Mouse (Mus musculus) kidney, embryonic 16.5 days (tissue): ENCODE measurements at regions not wholly inside any gene's neighbourhood (a gene's known extent, or its start where the extent isn't known, plus 50 kb on each side); places are given as distances from the start of the nearest gene placed in this dataset.

Source experiments
- ATAC-seq: fragments of 200-750 bp; cut with Nextera tagmentation; 2 replicates; pipeline ENCODE4 v1.8.0; 2017; ENCODE audit warnings: moderate TSS enrichment; ENCODE audit not compliant: low FRiP score, low TSS enrichment
- H3K27ac ChIP-seq: fragments of 300-500 bp; sonication (generic); 2 replicates; pipeline ENCODE4 v1.5.1; 2014; ENCODE audit warnings: low read length
- H3K27me3 ChIP-seq: fragments of 300-500 bp; sonication (generic); 2 replicates; pipeline ENCODE4 v1.6.1; 2014; ENCODE audit warnings: low read length, control low read depth, mixed read lengths; ENCODE audit not compliant: insufficient read depth
- H3K36me3 ChIP-seq: fragments of 300-500 bp; sonication (generic); 2 replicates; pipeline ENCODE4 v1.6.1; 2014; ENCODE audit warnings: low read length, control low read depth, mixed read lengths; ENCODE audit not compliant: insufficient read depth
- H3K4me1 ChIP-seq: fragments of 300-500 bp; sonication (generic); 2 replicates; pipeline ENCODE4 v1.6.1; 2014; ENCODE audit warnings: low read length, control low read depth, mixed read lengths; ENCODE audit not compliant: insufficient read depth
- H3K4me2 ChIP-seq: fragments of 300-500 bp; sonication (generic); replicated peaks from 2 replicates; pipeline ENCODE4 v1.6.1; 2014; ENCODE audit warnings: low read depth, low read length
- H3K4me3 ChIP-seq: fragments of 300-500 bp; sonication (generic); 2 replicates; pipeline ENCODE4 v1.5.1; 2014; ENCODE audit warnings: mild to moderate bottlenecking, low read length
- H3K9ac ChIP-seq: fragments of 300-500 bp; sonication (generic); replicated peaks from 2 replicates; pipeline ENCODE4 v1.6.1; 2014; ENCODE audit warnings: low read length
- H3K9me3 ChIP-seq: fragments of 300-500 bp; sonication (generic); 2 replicates; pipeline ENCODE4 v1.6.1; 2016; ENCODE audit warnings: low read length, control low read depth
- WGBS: fragments of 180-500 bp; shearing (Covaris S2); extraction: QIAGEN DNeasy Blood & Tissue Kit; methylation state at CpG from one replicate; pipeline ENCODE4 v1.1.7; 2014; 5-methylcytosine and 5-hydroxymethylcytosine counted together

- ATAC-seq = no peak
- Histone ChIP-seq H3K27ac (no peak overlapping the region), H3K4me1 (no peaks in the 10 kb centered on the region), H3K4me3 (no peak overlapping the region), H3K9me3 (no peaks in the 10 kb centered on the region), H3K27me3 (no peaks in the 10 kb centered on the region), H3K36me3 (no peaks in the 10 kb centered on the region), H3K9ac (no peak overlapping the region), H3K4me2 (no peak overlapping the region)
- 80% methylated on average over 2 of the region's 2 CpGs for WGBS
Observed at GRCm38 (mm10) chr8:128042877-128043276, 315.5 kb upstream of the Nrp1 start.

- no peak overlapping the region for H3K4me2 ChIP-seq
- no peak overlapping the region for H3K27ac ChIP-seq
- WGBS = 86% methylated on average over 4 of the region's 4 CpGs
- ATAC-seq = no peak
- H3K9ac ChIP-seq = no peak overlapping the region
- no peaks in the 10 kb centered on the region for H3K27me3 ChIP-seq
- H3K4me3 ChIP-seq = no peak overlapping the region
- H3K9me3 ChIP-seq = no peaks in the 10 kb centered on the region
- H3K4me1 ChIP-seq = no peaks in the 10 kb centered on the region
- no peaks in the 10 kb centered on the region for H3K36me3 ChIP-seq
Observed at GRCm38 (mm10) chr8:128043392-128043791, 315.0 kb upstream of the Nrp1 start.

GRCm38 (mm10) chr8:128056251-128056650 lies 302.2 kb upstream of the Nrp1 start:
- Histone ChIP-seq H3K9me3 (no peaks in the 10 kb centered on the region), H3K4me3 (no peak overlapping the region), H3K36me3 (no peaks in the 10 kb centered on the region), H3K9ac (no peak overlapping the region), H3K27ac (no peak overlapping the region), H3K4me1 (no peaks in the 10 kb centered on the region), H3K27me3 (no peaks in the 10 kb centered on the region), H3K4me2 (no peak overlapping the region)
- no peak for ATAC-seq
- WGBS = 86% methylated on average over 8 of the region's 8 CpGs

GRCm38 (mm10) chr8:128057845-128058244 lies 300.6 kb upstream of the Nrp1 start:
- 83% methylated on average over 6 of the region's 6 CpGs for WGBS
- H3K27me3 ChIP-seq = no peaks in the 10 kb centered on the region
- H3K27ac ChIP-seq = no peak overlapping the region
- no peak for ATAC-seq
- H3K4me1 ChIP-seq = no peaks in the 10 kb centered on the region
- H3K4me3 ChIP-seq = no peak overlapping the region
- no peak overlapping the region for H3K4me2 ChIP-seq
- no peaks in the 10 kb centered on the region for H3K9me3 ChIP-seq
- no peaks in the 10 kb centered on the region for H3K36me3 ChIP-seq
- no peak overlapping the region for H3K9ac ChIP-seq

GRCm38 (mm10) chr8:128059817-128060216 lies 298.6 kb upstream of the Nrp1 start:
- H3K36me3 ChIP-seq = no peaks in the 10 kb centered on the region
- no peak overlapping the region for H3K4me2 ChIP-seq
- no peak overlapping the region for H3K9ac ChIP-seq
- no peaks in the 10 kb centered on the region for H3K27me3 ChIP-seq
- no peaks in the 10 kb centered on the region for H3K9me3 ChIP-seq
- H3K4me1 ChIP-seq = no peaks in the 10 kb centered on the region
- 99% methylated on average over 3 of the region's 3 CpGs for WGBS
- no peak overlapping the region for H3K4me3 ChIP-seq
- H3K27ac ChIP-seq = no peak overlapping the region
- no peak for ATAC-seq

- no peak overlapping the region for H3K4me2 ChIP-seq
- H3K4me1 ChIP-seq = no peaks in the 10 kb centered on the region
- no peak overlapping the region for H3K4me3 ChIP-seq
- H3K27ac ChIP-seq = no peak overlapping the region
- H3K36me3 ChIP-seq = no peaks in the 10 kb centered on the region
- 91% methylated on average over 1 of the region's 1 CpGs for WGBS
- no peak for ATAC-seq
- H3K9ac ChIP-seq = no peak overlapping the region
- H3K9me3 ChIP-seq = no peaks in the 10 kb centered on the region
- no peaks in the 10 kb centered on the region for H3K27me3 ChIP-seq
Observed at GRCm38 (mm10) chr8:128064211-128064610, 294.2 kb upstream of the Nrp1 start.

- H3K27me3 ChIP-seq = no peaks in the 10 kb centered on the region
- H3K9me3 ChIP-seq = no peaks in the 10 kb centered on the region
- no peak overlapping the region for H3K4me3 ChIP-seq
- no peak overlapping the region for H3K4me2 ChIP-seq
- no peak overlapping the region for H3K27ac ChIP-seq
- no peaks in the 10 kb centered on the region for H3K36me3 ChIP-seq
- no peak overlapping the region for H3K9ac ChIP-seq
- 57% methylated on average over 2 of the region's 2 CpGs for WGBS
- ATAC-seq = no peak
- no peaks in the 10 kb centered on the region for H3K4me1 ChIP-seq
Observed at GRCm38 (mm10) chr8:128065127-128065526, 293.3 kb upstream of the Nrp1 start.

GRCm38 (mm10) chr8:128065964-128066680 lies 292.3 kb upstream of the Nrp1 start:
- WGBS = 65% methylated on average over 7 of the region's 7 CpGs
- no peak for ATAC-seq

GRCm38 (mm10) chr8:128069749-128070148 lies 288.7 kb upstream of the Nrp1 start:
- no peak overlapping the region for H3K27ac ChIP-seq
- no peak overlapping the region for H3K4me2 ChIP-seq
- H3K36me3 ChIP-seq = no peaks in the 10 kb centered on the region
- no peaks in the 10 kb centered on the region for H3K4me1 ChIP-seq
- no peaks in the 10 kb centered on the region for H3K27me3 ChIP-seq
- 68% methylated on average over 2 of the region's 2 CpGs for WGBS
- ATAC-seq = no peak
- no peaks in the 10 kb centered on the region; the same call in 1 of the 2 replicates for H3K9me3 ChIP-seq
- no peak overlapping the region for H3K9ac ChIP-seq
- no peak overlapping the region for H3K4me3 ChIP-seq

More at GRCm38 (mm10) chr8:128065964-128066680, 292.3 kb upstream of the Nrp1 start:
- Histone ChIP-seq H3K4me2 (no peak overlapping the region), H3K9ac (no peak overlapping the region), H3K27me3 (no peaks in the 10 kb centered on the region), H3K9me3 (no peaks in the 10 kb centered on the region), H3K4me3 (no peak overlapping the region), H3K4me1 (no peaks in the 10 kb centered on the region), H3K36me3 (no peaks in the 10 kb centered on the region), H3K27ac (no peak overlapping the region)

- Histone ChIP-seq H3K4me2 (no peak overlapping the region), H3K36me3 (no peaks in the 10 kb centered on the region), H3K4me1 (no peaks in the 10 kb centered on the region), H3K4me3 (no peak overlapping the region), H3K9me3 (no peaks in the 10 kb centered on the region; the same call in 1 of the 2 replicates), H3K9ac (no peak overlapping the region), H3K27ac (no peak overlapping the region), H3K27me3 (no peaks in the 10 kb centered on the region)
- ATAC-seq = no peak
- 94% methylated on average over 1 of the region's 1 CpGs for WGBS
Observed at GRCm38 (mm10) chr8:128075566-128075965, 282.8 kb upstream of the Nrp1 start.
